Mouse (Mus musculus) CH12.LX (cell line): ENCODE data around the gene Pan3. TPM values are rescaled to one million over a fixed set of nuclear protein-coding genes. Genes with fewer than 3 reads are reported as not detected.

Source experiments
- DNase-seq: peaks from one replicate; pipeline ENCODE4 v3.0.0-alpha.2; 2013; ENCODE audit errors: extremely low read depth
- H3K27ac ChIP-seq: 2 replicates; pipeline ENCODE4 v1.5.1; 2012; ENCODE audit warnings: low read depth, mild to moderate bottlenecking, control low read depth, moderate library complexity; ENCODE audit not compliant: insufficient read depth
- H3K27me3 ChIP-seq: replicated peaks from 2 replicates; pipeline ENCODE3; 2012; ENCODE audit warnings: inconsistent platforms
- H3K36me3 ChIP-seq, 2 experiments: replicated peaks in 1 of 2; 2 replicates each; pipeline versions ENCODE3 to v1.6.1; 2012; ENCODE audit warnings: inconsistent platforms in 1 of 2, low read length in 1 of 2, mild to moderate bottlenecking in 1 of 2, mixed read lengths in 1 of 2, moderate library complexity in 1 of 2; ENCODE audit not compliant: control insufficient read depth in 1 of 2, insufficient read depth in 1 of 2
- H3K4me1 ChIP-seq, 2 experiments: 2 replicates each; pipeline ENCODE4 v1.6.1; 2012; ENCODE audit warnings: inconsistent platforms in 1 of 2, moderate library complexity in 1 of 2; ENCODE audit not compliant: insufficient read depth in 2 of 2, control insufficient read depth in 1 of 2
- H3K4me2 ChIP-seq: 2 replicates; pipeline ENCODE4 v1.6.1; 2012; ENCODE audit warnings: low read depth, mild to moderate bottlenecking, control low read depth; ENCODE audit not compliant: poor library complexity, insufficient read depth, severe bottlenecking
- H3K4me3 ChIP-seq, 3 experiments: fragments of 150-350 bp in 1 of 3; sonication (generic) in 1 of 3; replicated peaks in 1 of 3; 2 replicates each; pipeline versions ENCODE3 to v1.5.1; 2011 to 2012; ENCODE audit warnings: low read depth in 2 of 3, low read length in 2 of 3, mild to moderate bottlenecking in 2 of 3, moderate library complexity in 2 of 3, control low read depth in 1 of 3, improper control_type of control experiment in 1 of 3, inconsistent platforms in 1 of 3, mixed read lengths in 1 of 3; ENCODE audit not compliant: poor library complexity in 1 of 3
- H3K79me2 ChIP-seq: replicated peaks from 2 replicates; pipeline ENCODE4 v1.6.1; 2012; ENCODE audit warnings: mild to moderate bottlenecking, moderate library complexity; ENCODE audit not compliant: control insufficient read depth, poor library complexity, insufficient read depth, severe bottlenecking; ENCODE audit errors: extremely low read depth
- H3K9ac ChIP-seq: 2 replicates; pipeline ENCODE4 v1.6.1; 2012; ENCODE audit warnings: low read depth, mild to moderate bottlenecking, control low read depth, moderate library complexity; ENCODE audit not compliant: insufficient read depth
- H3K9me3 ChIP-seq: replicated peaks from 2 replicates; pipeline ENCODE3; 2012; ENCODE audit warnings: low read length, inconsistent platforms, mixed read lengths
- E2F4 ChIP-seq: IDR thresholded peaks from 2 replicates; pipeline ENCODE4 v1.6.1; 2011; ENCODE audit warnings: low read depth, low read length, improper control_type of control experiment; ENCODE audit not compliant: insufficient replicate concordance
- EP300 ChIP-seq: IDR thresholded peaks from 2 replicates; pipeline ENCODE4 v1.6.1; 2011; ENCODE audit warnings: low read length, improper control_type of control experiment
- IRF4 ChIP-seq: IDR thresholded peaks from 2 replicates; pipeline ENCODE4 v1.6.1; 2014; ENCODE audit warnings: low read depth, mild to moderate bottlenecking, inconsistent platforms, low read length, improper control_type of control experiment
- JUN ChIP-seq: IDR thresholded peaks from 2 replicates; pipeline ENCODE4 v1.6.1; 2011; ENCODE audit warnings: low read depth, mild to moderate bottlenecking, low read length, improper control_type of control experiment, moderate library complexity; ENCODE audit not compliant: insufficient read depth
- MAFK ChIP-seq: IDR thresholded peaks from 2 replicates; pipeline ENCODE4 v1.6.1; 2011; ENCODE audit warnings: low read length, improper control_type of control experiment; ENCODE audit not compliant: insufficient replicate concordance
- MAX ChIP-seq: IDR thresholded peaks from 2 replicates; pipeline ENCODE4 v1.6.1; 2011; ENCODE audit warnings: low read length, improper control_type of control experiment
- MAZ ChIP-seq: IDR thresholded peaks from 2 replicates; pipeline ENCODE4 v1.6.1; 2012; ENCODE audit warnings: low read depth, mild to moderate bottlenecking, inconsistent platforms, low read length, improper control_type of control experiment, moderate library complexity
- NELFE ChIP-seq: IDR thresholded peaks from 2 replicates; pipeline ENCODE4 v1.6.1; 2011; ENCODE audit warnings: low read depth, low read length, improper control_type of control experiment
- NRF1 ChIP-seq: IDR thresholded peaks from 2 replicates; pipeline ENCODE4 v1.6.1; 2014; ENCODE audit warnings: low read depth, mild to moderate bottlenecking, inconsistent platforms, low read length, improper control_type of control experiment, moderate library complexity
- PAX5 ChIP-seq: IDR thresholded peaks from 2 replicates; pipeline ENCODE4 v1.6.1; 2012; ENCODE audit warnings: low read length, inconsistent platforms, mixed read lengths
- RAD21 ChIP-seq: IDR thresholded peaks from 2 replicates; pipeline ENCODE4 v1.6.1; 2011; ENCODE audit warnings: low read depth, mild to moderate bottlenecking, low read length, improper control_type of control experiment, moderate library complexity
- SIN3A ChIP-seq: IDR thresholded peaks from 2 replicates; pipeline ENCODE4 v1.6.1; 2012; ENCODE audit warnings: low read length, improper control_type of control experiment, inconsistent platforms
- SMC3 ChIP-seq: IDR thresholded peaks from 2 replicates; pipeline ENCODE4 v1.6.1; 2011; ENCODE audit warnings: low read depth, low read length, improper control_type of control experiment
- TBP ChIP-seq: conservative IDR thresholded peaks from 2 replicates; pipeline ENCODE4 v1.6.1; 2011; ENCODE audit warnings: low read depth, low read length, improper control_type of control experiment
- TCF12 ChIP-seq: IDR thresholded peaks from 2 replicates; pipeline ENCODE4 v1.6.1; 2014; ENCODE audit warnings: low read depth, mild to moderate bottlenecking, inconsistent platforms, low read length, improper control_type of control experiment
- USF1 ChIP-seq: IDR thresholded peaks from 2 replicates; pipeline ENCODE4 v1.6.1; 2014; ENCODE audit warnings: low read depth, mild to moderate bottlenecking, inconsistent platforms, low read length, improper control_type of control experiment
- ZC3H11A ChIP-seq: IDR thresholded peaks from 2 replicates; pipeline ENCODE4 v1.6.1; 2012; ENCODE audit warnings: low read depth, mild to moderate bottlenecking, inconsistent platforms, low read length, improper control_type of control experiment
- dilution Hi-C: fragments of 300-500 bp; cut with MboI; formaldehyde crosslinking; loops from 2 replicates; pipeline ENCODE4 v1.14.3; 2020; ENCODE audit warnings: low sequenced_read_pairs; ENCODE audit not compliant: extremely low pct_unique_long_range_greater_than_20kb, extremely low pct_ligation_motif_present
- in situ Hi-C: fragments of 300-500 bp; cut with MboI; formaldehyde crosslinking; loops from 3 replicates; pipeline ENCODE4 v1.14.3; 2019; ENCODE audit warnings: low sequenced_read_pairs, low pct_ligation_motif_present, low pct_unique_long_range_greater_than_20kb, mixed read lengths
- polyA plus RNA-seq: library from polyadenylated mRNA; unstranded; fragments of >175 nt; gene quantifications from 2 replicates; pipeline ENCODE4 v1.2.1, GENCODE M21; 2012; ENCODE audit warnings: low read depth; ENCODE audit not compliant: insufficient read length
- total RNA-seq, 2 experiments: library from RNA; depleted of rRNA; stranded (reverse); fragments of 300-350 nt in 1 of 2; fragments of >200 nt in 1 of 2; gene quantifications; 2 replicates each; pipeline ENCODE4 v1.2.3; 2012 to 2014

Gene Pan3
- total and polyA plus RNA-seq, 3 experiments = 37.6 to 43.5 (median 40.2) TPM

DNA sequence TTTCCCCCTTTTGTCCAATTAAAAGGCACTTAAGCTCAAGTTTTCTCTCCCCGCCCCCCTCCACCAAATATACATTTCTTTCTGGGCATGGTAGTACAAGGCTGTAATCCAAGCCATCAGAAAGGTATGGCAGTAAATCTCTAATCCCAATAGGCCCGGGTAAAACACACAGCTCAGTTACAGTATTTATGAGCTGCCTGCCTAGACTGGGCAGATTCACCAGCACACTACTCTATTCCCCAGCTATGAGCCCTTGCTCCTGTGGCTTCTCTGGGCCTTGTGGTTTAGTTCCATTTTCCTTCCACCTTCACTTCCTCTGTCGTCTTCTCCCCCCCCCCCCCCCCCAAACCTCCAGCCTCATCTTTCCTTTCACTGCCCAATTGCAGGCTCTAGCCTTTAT is 67.8 kb downstream of the Pan3 start:
- DNase-seq = no peak
- no peak overlapping the region for H3K4me3 ChIP-seq
- H3K27ac ChIP-seq = no peak overlapping the region
- H3K9me3 ChIP-seq = no peaks in the 10 kb centered on the region
- dilution Hi-C loops = no loop called here
- peaks cover 13 to 73% of the 10 kb centered on the region in 2 experiments for H3K36me3 ChIP-seq
- H3K27me3 ChIP-seq = no peaks in the 10 kb centered on the region
- H3K9ac ChIP-seq = no peak overlapping the region
- TF ChIP-seq SMC3 (no peak), TBP (no peak), TCF12 (no peak), USF1 (no peak), RAD21 (no peak), NRF1 (no peak), ZC3H11A (no peak), SIN3A (no peak), IRF4 (no peak), PAX5 (no peak)
- H3K4me1 ChIP-seq = peaks cover 6 to 49% of the 10 kb centered on the region in 2 experiments
- in situ Hi-C loops = no loop called here
- 0 out of 2 replicates have a peak, but pooled peaks cover 2% of the 10 kb centered on the region for H3K79me2 ChIP-seq
- H3K4me2 ChIP-seq = no peak overlapping the region

GRCm38 (mm10) chr5:147501456-147501998 is 71.6 kb downstream of the Pan3 start:
- no peaks in the 10 kb centered on the region for H3K9me3 ChIP-seq
- in situ Hi-C loops = no loop called here
- dilution Hi-C loops = no loop called here
- H3K79me2 ChIP-seq = 0 out of 2 replicates have a peak, but pooled peaks cover 2% of the 10 kb centered on the region
- peak; percentile 15 for DNase-seq
- H3K4me3 ChIP-seq = no peak overlapping the region
- H3K4me1 ChIP-seq = peaks cover 0 to 23% of the 10 kb centered on the region in 2 experiments; a peak in 2 of 4 replicates
- no peak overlapping the region for H3K27ac ChIP-seq
- no peak overlapping the region for H3K4me2 ChIP-seq
- no peak overlapping the region for H3K9ac ChIP-seq
- peaks cover 5 to 72% of the 10 kb centered on the region in 2 experiments for H3K36me3 ChIP-seq
- no peak for TF ChIP-seq NELFE
- no peak for TF ChIP-seq SIN3A
- TF ChIP-seq E2F4 = no peak
- no peak for TF ChIP-seq MAZ
- no peak for TF ChIP-seq JUN
- TF ChIP-seq MAX = no peak
- TF ChIP-seq SMC3 = no peak
- no peak for TF ChIP-seq EP300
- no peak for TF ChIP-seq MAFK
- H3K27me3 ChIP-seq = no peaks in the 10 kb centered on the region
